Mouse (Mus musculus): ENCODE measurements around the gene Prim1.

Gene Prim1

DNA sequence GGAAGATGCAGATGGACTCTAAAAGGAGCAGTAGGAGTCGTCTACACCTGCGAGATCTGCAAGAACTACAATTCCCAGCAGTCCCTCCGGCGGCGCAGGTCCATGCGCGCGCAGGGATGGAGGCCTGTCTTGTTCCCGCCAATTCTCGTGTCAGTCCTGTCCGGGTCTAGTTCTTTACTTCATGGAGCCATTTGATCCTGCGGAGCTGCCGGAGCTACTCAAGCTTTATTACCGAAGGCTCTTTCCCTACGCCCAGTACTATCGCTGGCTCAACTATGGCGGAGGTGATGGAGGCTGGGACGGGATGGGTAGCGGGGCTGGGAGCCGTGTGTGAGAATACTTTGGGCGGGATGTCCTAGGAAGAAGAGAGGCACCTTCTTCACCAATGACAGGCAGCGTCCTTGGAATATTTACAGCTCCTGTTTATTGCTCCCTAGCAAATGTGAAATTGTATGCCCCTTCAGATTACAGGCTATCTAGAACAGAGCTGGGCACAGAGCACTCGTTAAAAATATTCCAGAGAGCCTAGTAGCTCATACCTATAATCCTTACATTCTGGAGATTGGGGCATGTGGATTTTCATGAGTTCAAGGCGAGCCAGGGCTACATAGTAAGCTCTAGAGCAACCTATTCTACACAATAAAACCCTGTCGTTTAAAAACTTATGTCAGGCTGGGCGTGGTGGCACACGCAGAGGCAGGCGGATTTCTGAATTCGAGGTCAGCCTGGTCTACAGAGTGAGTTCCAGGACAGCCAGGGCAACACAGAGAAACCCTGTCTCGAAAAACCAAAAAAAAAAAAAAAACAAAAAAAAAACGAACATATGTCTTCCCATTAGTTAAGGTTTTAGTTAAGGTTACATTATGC, at the start of gene Prim1:
TSS of gene Prim1 (plus strand) at position 101 of the 867 bp plus-strand sequence.
- DNase-seq, result peak; percentile 88 to 90

DNA sequence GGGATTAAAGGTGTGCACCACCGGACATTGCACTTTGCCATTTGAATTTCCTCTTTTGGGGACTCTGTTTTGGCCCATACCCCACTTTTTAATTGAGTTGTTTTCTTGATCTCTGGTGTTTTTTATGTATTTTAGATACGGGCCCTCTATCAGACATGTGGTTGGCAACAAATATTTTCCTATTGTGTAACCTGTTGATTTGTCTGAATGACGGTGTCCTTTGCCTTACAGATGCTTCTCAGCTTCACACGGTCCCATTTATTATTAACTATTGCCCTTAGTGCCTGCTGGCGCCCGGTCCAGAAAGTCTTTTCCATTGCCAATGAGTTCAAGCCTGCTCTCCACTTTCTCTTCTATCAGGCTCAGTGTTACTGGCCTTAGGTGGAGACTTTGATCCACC, 48.5 kb upstream of the Prim1 start:
- DNase-seq, result peak; percentile 51 to 67

- no peak for DNase-seq
Observed at GRCm38 (mm10) chr10:127969820-127970219, 45.1 kb upstream of the Prim1 start.

GRCm38 (mm10) chr10:127970359-127970831, 44.6 kb upstream of the Prim1 start:
- no peak for DNase-seq

DNA sequence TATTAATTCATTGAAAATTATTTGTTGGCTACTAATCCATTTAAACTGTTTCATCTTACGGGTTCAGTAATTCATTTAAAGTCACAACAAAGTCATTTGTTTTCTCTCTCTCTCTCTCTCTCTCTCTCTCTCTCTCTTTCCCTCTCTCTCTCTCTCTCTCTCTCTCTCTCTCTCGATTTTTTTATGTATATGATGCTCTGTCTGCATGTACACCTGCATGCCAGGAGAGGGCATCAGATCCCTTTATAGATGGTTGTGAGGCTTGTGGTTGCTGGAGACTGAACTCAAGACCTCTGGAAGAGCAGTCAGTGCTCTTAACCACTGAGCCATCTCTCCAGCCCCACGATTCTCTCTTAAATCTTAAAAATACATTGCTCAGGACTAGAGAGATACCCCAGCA, 43.8 kb upstream of the Prim1 start:
- DNase-seq, result no peak

- no peak for DNase-seq
Observed at GRCm38 (mm10) chr10:127974062-127974461, 40.9 kb upstream of the Prim1 start.

DNA sequence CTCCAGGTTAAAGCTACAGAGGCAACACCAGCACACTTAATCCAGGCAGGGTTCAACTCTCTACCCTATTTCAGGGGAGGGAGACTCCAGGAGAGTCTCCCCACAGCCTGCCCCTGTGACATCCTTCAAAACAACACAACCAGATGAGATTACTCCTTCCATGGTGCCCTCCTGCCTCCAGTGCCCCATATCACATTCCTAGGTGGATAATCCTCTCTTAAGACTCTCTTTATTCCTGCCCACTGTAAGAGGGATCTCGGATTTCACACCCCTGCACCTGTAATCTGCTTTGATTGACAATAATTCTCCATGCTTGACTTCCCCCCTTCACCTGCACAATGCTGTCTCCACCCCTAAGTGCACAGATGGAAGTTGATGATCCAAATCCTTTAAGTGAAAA, 39.5 kb upstream of the Prim1 start:
- DNase-seq, result no peak

DNA sequence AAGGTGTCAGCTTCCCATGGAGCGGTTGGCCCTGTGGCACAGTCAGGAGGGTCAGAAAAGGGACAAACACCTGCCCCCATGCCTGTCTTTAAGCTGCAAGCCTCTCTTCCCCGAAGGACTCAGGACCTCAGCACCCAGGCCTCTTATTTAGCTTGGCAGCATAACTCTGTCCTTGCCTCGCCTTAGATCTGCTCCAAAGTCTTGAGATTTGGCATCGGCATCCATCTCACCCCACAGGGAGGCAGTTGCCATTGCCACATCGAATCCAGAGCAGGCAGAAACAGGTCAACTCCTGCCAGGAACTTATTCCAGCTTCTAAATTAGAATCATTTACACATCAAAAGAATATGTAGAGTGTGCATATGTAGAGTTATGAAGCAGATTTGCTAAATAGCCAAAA, 30.3 kb upstream of the Prim1 start:
- no peak for DNase-seq

DNA sequence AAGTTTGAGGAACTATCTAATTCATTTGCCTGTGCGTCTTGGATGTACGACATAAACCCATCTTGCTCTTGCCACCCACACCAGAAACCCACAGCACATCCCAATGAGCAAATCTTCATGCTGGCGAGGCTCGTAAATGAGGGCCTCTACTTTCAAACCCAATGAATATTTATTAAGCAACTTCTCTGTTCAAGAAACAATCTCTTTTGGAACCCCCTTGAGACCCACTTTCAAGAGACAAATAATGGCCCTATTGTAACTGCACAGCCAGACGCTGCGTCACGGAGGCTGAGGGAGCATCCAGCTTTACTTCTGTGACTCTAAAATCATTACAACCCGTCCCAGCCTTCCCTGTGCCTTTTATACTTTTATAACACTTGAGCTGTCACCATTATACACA, 29.4 kb upstream of the Prim1 start:
- DNase-seq, result no peak

DNA sequence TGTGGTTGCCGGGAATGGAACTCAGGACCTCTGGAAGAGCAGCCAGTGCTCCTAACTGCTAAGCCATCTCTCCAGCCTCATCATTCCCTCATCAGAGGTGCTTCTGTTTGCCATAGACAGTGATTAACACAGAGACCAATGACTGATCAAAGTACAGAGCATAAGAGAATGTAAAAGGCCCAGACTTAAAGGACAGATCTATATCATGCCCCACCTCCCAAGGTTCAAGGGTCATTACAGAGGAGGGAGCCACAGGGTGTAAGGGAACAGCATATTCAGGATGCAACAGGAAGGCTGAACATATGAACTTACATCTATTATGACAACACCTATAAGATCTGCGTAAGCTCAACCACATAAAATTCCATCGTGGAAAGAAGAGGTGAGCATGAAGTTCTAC, 18.3 kb upstream of the Prim1 start:
- no peak for DNase-seq

GRCm38 (mm10) chr10:127998260-127998659, 16.7 kb upstream of the Prim1 start:
- no peak for DNase-seq

DNA sequence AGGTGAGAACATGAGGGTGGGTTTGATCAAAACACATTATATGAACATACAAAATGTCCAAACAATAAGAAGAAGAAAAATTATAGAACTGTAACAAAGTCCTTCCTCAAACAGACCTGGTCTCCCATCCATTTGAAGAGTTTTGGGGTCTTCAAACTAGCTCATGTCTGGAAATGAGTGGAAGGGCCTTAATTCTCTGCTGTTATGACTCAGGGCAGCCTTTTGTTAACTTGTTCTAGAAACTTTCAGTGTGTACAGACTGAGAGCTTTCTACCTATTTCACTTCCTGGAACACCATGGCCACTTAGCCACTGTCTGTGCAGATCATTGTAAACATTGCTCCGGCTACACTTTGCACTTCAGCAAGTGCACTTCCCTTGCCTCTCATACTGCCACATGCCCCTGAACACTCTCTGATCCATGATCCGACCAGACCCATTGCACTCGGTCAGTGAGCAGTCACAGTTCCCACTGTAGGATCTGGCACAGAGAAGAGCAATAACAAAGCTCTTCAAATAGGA, 11.6 kb upstream of the Prim1 start:
- DNase-seq, result no peak

DNA sequence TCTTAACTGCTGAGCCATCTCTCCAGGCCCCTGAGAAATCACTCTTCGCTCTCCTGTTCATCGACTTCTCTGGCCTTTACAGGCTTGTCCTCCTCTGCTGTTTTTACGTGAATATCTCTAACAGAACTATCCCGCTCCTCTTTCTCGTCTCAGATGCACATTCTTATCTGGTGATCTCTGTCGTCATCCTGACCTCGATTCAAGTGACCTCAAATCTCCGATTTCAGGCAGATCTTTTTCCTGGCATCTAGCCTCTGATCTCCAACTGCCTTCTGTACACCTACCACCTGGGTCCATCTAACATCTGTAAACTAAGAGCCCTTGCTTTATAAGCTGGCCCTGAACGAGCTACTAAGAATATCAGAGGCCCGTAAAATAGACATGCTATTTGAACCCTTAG, 10.1 kb upstream of the Prim1 start:
- DNase-seq, result no peak

- DNase-seq, result no peak
Observed at GRCm38 (mm10) chr10:128005479-128005878, 9.5 kb upstream of the Prim1 start.

GRCm38 (mm10) chr10:128007446-128007845, 7.5 kb upstream of the Prim1 start, which contains the start of gene Hsd17b6:
TSS of gene Hsd17b6 (minus strand) at chr10:128007611.
- DNase-seq, result no peak

DNA sequence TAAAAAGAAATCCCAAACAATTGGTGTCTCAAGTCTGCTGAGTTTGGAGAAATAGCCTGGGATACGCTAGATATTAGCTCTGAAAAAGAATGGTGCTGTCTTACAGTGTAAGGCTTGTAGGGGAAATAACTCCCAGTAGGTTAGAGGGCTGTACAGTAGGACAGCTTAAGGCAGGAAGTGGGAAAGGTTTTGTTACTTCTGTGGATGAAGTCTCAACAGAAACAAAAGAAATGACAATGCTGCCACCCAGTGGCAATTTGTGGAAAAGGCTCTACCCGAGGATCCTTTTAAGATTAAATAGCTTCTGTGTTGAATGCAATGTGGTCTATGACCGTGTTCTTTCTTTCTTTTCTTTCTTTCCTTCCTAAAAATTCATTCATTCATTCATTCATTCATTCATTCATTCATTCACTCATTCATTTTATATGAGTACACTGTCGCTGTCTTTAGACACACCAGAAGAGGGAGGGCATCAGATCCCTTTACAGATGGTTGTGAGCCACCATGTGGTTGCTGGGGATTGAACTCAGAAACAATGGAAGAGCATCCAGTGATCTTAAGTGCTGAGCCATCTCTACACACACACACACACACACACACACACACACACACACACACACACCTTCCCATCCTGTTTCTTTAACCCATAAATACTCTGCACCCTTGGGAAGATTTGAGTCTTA, 6.6 kb upstream of the Prim1 start:
- peak; percentile 76 to 87 for DNase-seq

GRCm38 (mm10) chr10:128009735-128010134, 5.2 kb upstream of the Prim1 start:
- no peak for DNase-seq

DNA sequence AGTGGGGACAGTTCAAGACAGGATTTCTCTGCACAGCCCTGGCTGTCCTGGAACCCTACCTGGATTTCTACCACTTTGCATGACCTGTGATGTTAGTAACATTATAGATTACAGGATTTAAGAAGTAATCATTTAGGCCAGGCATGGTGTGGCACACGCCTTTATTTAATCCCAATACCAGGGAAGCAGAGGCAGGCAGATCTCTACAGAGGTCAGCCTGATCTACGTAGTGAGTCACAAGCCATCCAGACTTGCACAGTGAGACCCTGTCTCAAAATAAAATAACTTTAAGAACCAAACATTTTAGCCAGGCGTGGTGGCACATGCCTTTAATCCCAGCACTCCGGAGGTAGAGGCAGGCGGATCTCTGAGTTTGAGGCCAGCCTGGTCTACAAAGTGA, 7.2 kb downstream of the Prim1 start:
- DNase-seq, result no peak

DNA sequence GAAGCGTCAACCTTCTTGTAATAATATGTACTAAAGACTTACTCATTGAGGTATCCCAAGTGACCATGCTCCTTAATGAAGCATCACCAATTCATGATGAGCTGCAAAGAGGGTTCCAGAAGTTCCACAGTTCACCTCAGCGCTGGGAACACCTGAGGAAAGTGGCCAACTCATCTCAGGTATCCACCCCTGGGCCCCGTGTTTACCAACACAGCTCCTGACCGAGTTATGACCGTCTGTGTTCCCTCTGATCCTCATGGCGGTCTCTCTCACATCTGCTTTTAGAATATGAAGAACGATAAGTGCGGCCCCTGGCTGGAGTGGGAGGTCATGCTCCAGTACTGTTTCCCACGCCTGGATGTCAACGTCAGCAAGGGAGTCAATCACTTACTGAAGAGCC, 8.5 kb downstream of the Prim1 start:
- no peak for DNase-seq

- DNase-seq, result no peak
Observed at GRCm38 (mm10) chr10:128029931-128030330, 15.0 kb downstream of the Prim1 start.

DNA sequence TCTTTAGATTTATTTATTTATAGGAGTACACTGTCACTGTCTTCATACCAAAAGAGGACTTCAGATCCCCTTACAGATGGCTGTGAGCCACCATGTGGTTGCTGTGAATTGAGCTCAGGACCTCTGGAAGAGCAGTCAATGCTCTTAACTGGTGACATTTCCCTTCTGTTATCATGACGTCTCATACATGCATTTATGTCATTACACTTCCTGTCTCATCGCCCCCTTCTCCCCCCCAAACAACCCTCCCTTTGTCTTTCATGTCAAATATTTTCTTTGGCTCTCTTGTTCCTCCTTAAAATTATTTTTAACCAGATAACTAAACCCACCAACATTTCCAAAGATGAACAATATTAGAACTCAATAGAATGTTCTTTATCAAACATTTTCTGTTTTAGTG, 15.9 kb downstream of the Prim1 start:
- DNase-seq, result no peak

GRCm38 (mm10) chr10:128036746-128037425, 21.9 kb downstream of the Prim1 start:
- peak; percentile 69 to 70 for DNase-seq

- no peak for DNase-seq
Observed at GRCm38 (mm10) chr10:128037921-128038320, 23.0 kb downstream of the Prim1 start.

Data from kidney, postnatal 36 days (tissue).